Mouse (Mus musculus) heart, embryonic 16.5 days (tissue): ENCODE measurements around the gene Cerk. TPM values are rescaled to one million over a fixed set of nuclear protein-coding genes. Genes with fewer than 3 reads are reported as not detected.
"Not testable (repeated sequence)": the region's sequence is repeated elsewhere in the genome, so short reads cannot be mapped to it uniquely, and the experiment has no call there.

Experiments used
- ATAC-seq: fragments of 200-750 bp; cut with Nextera tagmentation; replicated peaks from 2 replicates; pipeline ENCODE4 v1.8.0; 2017; ENCODE audit warnings: moderate number of reproducible peaks; ENCODE audit not compliant: insufficient read depth, low FRiP score; ENCODE audit errors: extremely low read depth
- H3K27ac ChIP-seq: fragments of 300-500 bp; sonication (generic); 2 replicates; pipeline ENCODE4 v1.5.1; 2014; ENCODE audit warnings: mild to moderate bottlenecking, low read length, control low read depth, moderate library complexity
- H3K27me3 ChIP-seq: fragments of 300-500 bp; sonication (generic); 2 replicates; pipeline ENCODE4 v1.6.1; 2014; ENCODE audit warnings: low read length, mixed read lengths; ENCODE audit not compliant: control insufficient read depth, insufficient read depth
- H3K36me3 ChIP-seq: fragments of 300-500 bp; sonication (generic); 2 replicates; pipeline ENCODE4 v1.6.1; 2014; ENCODE audit not compliant: control insufficient read depth, insufficient read depth
- H3K4me1 ChIP-seq: fragments of 300-500 bp; sonication (generic); 2 replicates; pipeline ENCODE4 v1.6.1; 2014; ENCODE audit warnings: low read length, mixed read lengths; ENCODE audit not compliant: control insufficient read depth, insufficient read depth
- H3K4me2 ChIP-seq: fragments of 300-500 bp; sonication (generic); 2 replicates; pipeline ENCODE4 v1.6.1; 2014; ENCODE audit warnings: low read depth, mild to moderate bottlenecking, control low read depth, low read length
- H3K4me3 ChIP-seq: fragments of 300-500 bp; sonication (generic); 2 replicates; pipeline ENCODE4 v1.5.1; 2014; ENCODE audit warnings: mild to moderate bottlenecking, control low read depth, low read length
- H3K9ac ChIP-seq: fragments of 300-500 bp; sonication (generic); 2 replicates; pipeline ENCODE4 v1.6.1; 2014; ENCODE audit warnings: low read length, control low read depth
- H3K9me3 ChIP-seq: fragments of 300-500 bp; sonication (generic); replicated peaks from 2 replicates; pipeline ENCODE4 v1.6.1; 2016; ENCODE audit warnings: low read length; ENCODE audit not compliant: control insufficient read depth
- WGBS: fragments of 180-500 bp; shearing (Covaris S2); extraction: QIAGEN DNeasy Blood & Tissue Kit; methylation state at CpG from one replicate; pipeline ENCODE4 v1.1.7; 2014; 5-methylcytosine and 5-hydroxymethylcytosine counted together
- polyA plus RNA-seq: library from polyadenylated mRNA; unstranded; fragments of >200 nt; fragmentation: Nextera tagmentation; extraction: Ambion mirVana; gene quantifications from 2 replicates; pipeline ENCODE4 v1.2.1, GENCODE M21; 2015

Cerk gene
- polyA plus RNA-seq, 1 experiment from 2014 or later: 18.7 TPM

DNA sequence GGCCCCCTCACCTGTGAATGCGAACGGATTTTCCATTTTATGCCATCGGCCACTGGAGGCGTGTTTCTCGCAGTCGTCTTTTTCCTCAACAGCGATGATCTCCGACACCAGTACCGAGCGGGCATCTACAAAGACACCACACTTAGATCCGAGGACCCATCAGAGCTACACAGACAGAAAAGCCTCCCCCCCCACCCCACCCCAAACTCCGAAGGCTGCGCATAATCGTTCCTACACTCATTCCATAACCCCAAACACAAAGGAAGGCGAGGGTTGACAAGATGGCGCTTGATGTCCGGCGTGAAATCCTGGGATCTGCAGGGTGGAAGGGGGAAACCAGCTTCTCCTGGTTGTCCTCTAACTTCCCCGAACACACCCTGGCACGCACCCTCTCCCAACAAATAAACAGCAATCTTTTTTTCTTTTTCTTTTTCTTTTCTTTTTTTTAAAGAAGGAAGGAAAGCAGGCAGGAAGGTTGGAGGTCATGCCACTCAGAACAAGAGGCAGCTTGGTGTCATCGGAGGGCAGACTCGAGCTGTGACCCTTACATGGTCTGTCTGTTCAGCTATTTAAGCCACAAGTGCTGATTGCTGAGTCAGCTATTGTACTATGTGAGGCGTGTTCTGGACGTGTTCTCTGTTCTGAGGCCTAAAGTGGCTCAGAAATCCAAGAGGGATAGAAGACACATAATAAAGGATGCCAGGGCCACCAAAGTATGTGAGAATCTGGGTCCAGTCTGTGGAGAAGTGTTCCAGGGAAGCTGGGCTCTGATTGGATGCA lies 19.9 kb downstream of the Cerk start:
- Histone ChIP-seq H3K27me3 (no peaks in the 10 kb centered on the region), H3K4me3 (no peak overlapping the region), H3K36me3 (peaks cover 21% of the 10 kb centered on the region), H3K4me1 (peaks cover 29% of the 10 kb centered on the region), H3K4me2 (no peak overlapping the region), H3K27ac (no peak overlapping the region), H3K9me3 (0 out of 2 replicates have a peak, but pooled peaks cover 4% of the 10 kb centered on the region), H3K9ac (no peak overlapping the region)
- ATAC-seq: no peak
- 88% methylated on average over 24 of the region's 24 CpGs for WGBS

DNA sequence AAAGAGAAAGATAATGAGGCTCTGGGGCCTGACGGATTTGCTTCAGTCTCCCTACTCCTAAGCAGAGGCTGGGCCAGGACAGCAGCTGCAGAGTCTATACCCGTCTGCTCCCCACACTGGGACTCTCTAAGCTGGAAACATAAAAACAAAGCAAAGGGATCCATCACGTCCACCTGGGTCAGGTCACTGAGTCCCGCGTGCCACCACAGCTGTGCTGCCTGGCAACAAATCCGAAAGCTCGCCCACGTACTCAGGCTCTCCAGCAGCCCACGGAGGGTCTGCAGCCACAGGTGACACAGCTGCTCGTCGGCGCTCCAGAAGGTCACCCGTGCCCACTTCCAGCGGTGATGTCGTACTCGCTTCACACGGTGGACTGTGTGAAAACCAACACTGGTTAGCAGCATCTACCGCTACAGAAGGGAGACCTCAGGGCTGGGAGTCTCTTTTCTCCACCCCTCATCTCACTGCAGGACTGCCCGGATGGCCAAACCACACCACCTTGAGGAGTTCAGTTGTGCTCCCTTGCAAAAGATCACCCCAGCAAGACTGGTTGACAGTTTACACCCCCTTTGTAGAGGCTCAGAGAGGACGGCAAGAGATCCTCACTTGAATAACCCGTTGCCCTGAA lies 21.1 kb downstream of the Cerk start:
- Histone ChIP-seq H3K36me3 (peaks cover 21% of the 10 kb centered on the region), H3K9ac (no peak overlapping the region), H3K27me3 (no peaks in the 10 kb centered on the region), H3K4me3 (no peak overlapping the region), H3K4me2 (no peak overlapping the region), H3K9me3 (0 out of 2 replicates have a peak, but pooled peaks cover 4% of the 10 kb centered on the region), H3K27ac (no peak overlapping the region), H3K4me1 (peaks cover 23% of the 10 kb centered on the region)
- 80% methylated on average over 21 of the region's 21 CpGs for WGBS
- no peak for ATAC-seq

DNA sequence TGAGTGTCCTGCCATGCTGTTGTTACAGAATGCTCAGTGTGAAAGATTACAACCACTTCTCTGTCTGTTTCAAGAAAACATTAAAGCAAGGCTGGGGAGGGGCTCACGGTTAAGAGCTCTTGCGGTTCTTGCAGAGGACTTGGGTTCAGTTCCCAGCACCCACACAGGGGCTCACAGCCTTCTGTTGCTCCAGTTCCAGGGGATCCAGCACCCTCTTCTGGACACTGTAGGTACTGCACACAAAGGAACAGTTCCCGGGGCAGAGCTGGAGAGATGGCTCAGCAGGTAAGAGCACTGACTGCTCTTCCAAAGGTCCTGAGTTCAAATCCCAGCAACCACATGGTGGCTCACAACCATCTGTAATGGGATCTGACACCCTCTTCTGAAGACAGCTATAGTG lies 24.1 kb downstream of the Cerk start:
- not testable (repeated sequence) for H3K27ac ChIP-seq, ATAC-seq, H3K4me3 ChIP-seq, H3K9ac ChIP-seq, H3K27me3 ChIP-seq, H3K4me1 ChIP-seq, H3K4me2 ChIP-seq, H3K9me3 ChIP-seq
- peaks cover 26% of the 10 kb centered on the region for H3K36me3 ChIP-seq
- 100% methylated on average over 3 of the region's 3 CpGs for WGBS

DNA sequence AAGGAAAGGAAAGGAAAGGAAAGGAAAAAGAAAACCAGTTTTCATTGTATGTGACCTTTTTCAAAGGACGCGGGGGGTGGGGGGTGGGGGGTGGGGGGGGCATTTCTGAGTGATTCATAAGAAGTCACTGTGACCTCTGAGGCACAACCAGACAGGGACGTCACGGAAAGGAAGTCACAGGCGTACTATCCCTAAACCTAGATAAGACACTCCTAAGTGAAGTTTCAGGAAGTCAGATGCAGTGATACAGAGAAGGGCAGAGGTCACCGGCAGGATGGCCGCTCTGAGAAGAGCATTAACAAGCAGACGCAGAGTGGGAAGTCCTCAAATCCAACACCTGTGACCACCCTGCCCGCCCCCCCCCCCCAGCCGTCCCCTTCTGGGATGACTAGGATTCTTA lies 25.0 kb downstream of the Cerk start:
- Histone ChIP-seq H3K9ac (no peak overlapping the region), H3K27me3 (no peaks in the 10 kb centered on the region), H3K9me3 (0 out of 2 replicates have a peak, but pooled peaks cover 4% of the 10 kb centered on the region), H3K36me3 (peaks cover 35% of the 10 kb centered on the region), H3K4me1 (no peaks in the 10 kb centered on the region; the same call in 1 of the 2 replicates), H3K27ac (no peak overlapping the region), H3K4me3 (no peak overlapping the region), H3K4me2 (no peak overlapping the region)
- WGBS: 58% methylated on average over 10 of the region's 10 CpGs
- no peak for ATAC-seq

DNA sequence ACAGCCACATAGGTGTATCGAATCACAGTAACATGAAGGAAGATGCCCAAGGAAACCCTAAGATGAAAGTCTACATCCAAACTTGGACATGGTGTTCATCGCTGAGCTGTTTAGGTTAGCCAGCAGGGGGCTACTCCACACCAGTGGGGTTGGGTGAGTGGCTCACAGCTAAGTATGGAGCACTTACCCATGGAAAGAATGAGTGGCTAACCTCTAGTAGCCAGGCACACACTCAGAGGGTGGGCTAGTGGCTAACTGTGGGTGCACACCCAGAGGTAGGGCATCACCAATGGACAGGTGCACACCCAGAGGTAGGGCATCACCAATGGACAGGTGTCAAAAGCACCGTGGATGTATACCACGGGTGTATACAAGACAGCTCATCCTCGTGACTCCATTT lies 26.2 kb downstream of the Cerk start:
- H3K9me3 ChIP-seq: 0 out of 2 replicates have a peak, but pooled peaks cover 4% of the 10 kb centered on the region
- no peak overlapping the region for H3K4me2 ChIP-seq
- ATAC-seq: no peak
- H3K4me1 ChIP-seq: no peaks in the 10 kb centered on the region; the same call in 1 of the 2 replicates
- no peak overlapping the region for H3K4me3 ChIP-seq
- H3K27me3 ChIP-seq: no peaks in the 10 kb centered on the region
- H3K27ac ChIP-seq: no peak overlapping the region
- no peak overlapping the region for H3K9ac ChIP-seq
- 89% methylated on average over 5 of the region's 5 CpGs for WGBS
- H3K36me3 ChIP-seq: peaks cover 37% of the 10 kb centered on the region

DNA sequence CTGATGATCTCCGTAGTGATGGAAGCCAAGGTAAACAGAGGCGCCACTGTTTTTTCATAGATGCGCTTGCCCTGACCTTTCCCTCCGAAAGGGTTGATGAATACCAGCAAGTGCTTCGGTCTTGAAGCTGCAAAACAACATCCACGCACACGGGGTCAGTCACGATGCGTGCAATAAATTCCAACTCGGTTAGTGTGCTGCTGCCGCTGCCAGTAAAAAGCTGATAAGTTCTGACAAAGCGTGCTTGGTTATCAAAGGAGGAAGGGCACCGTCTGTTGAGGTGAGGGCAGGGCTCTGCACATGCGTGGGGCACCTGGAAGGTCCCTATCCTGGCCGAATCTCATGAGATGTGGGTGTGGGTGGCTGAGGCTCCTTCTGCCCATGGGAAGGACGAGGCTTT lies 26.8 kb downstream of the Cerk start:
- Histone ChIP-seq H3K4me3 (no peak overlapping the region), H3K9ac (no peak overlapping the region), H3K36me3 (peaks cover 43% of the 10 kb centered on the region), H3K4me1 (no peaks in the 10 kb centered on the region; the same call in 1 of the 2 replicates), H3K9me3 (0 out of 2 replicates have a peak, but pooled peaks cover 4% of the 10 kb centered on the region), H3K27me3 (no peaks in the 10 kb centered on the region), H3K27ac (no peak overlapping the region), H3K4me2 (no peak overlapping the region)
- 56% methylated on average over 16 of the region's 16 CpGs for WGBS
- ATAC-seq: no peak; the same call in 1 of the 2 replicates

DNA sequence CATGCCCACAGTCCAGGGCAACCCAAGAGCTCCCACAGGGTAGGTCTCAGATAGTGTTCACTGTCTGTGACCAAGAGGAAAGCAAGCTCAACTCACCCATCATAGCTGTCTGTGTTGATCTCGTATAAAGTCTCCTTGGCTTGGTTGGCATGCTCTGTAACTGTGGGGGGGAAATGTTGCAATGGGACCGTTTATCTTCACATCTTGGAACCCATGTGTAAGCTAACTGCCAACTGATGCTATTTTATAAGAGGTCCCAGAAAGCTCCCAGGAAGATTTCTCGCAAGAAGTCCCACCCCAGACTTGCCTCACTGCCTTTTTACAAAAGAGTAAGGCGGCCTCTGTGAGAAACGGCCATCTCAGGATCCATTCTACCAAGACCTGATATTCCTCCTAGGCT lies 29.4 kb downstream of the Cerk start:
- Histone ChIP-seq H3K4me1 (no peaks in the 10 kb centered on the region; the same call in 1 of the 2 replicates), H3K9ac (no peak overlapping the region), H3K36me3 (peaks cover 38% of the 10 kb centered on the region), H3K27me3 (no peaks in the 10 kb centered on the region), H3K9me3 (no peaks in the 10 kb centered on the region; the same call in 1 of the 2 replicates), H3K4me3 (no peak overlapping the region), H3K4me2 (no peak overlapping the region), H3K27ac (no peak overlapping the region)
- ATAC-seq: no peak
- WGBS: 85% methylated on average over 5 of the region's 5 CpGs

DNA sequence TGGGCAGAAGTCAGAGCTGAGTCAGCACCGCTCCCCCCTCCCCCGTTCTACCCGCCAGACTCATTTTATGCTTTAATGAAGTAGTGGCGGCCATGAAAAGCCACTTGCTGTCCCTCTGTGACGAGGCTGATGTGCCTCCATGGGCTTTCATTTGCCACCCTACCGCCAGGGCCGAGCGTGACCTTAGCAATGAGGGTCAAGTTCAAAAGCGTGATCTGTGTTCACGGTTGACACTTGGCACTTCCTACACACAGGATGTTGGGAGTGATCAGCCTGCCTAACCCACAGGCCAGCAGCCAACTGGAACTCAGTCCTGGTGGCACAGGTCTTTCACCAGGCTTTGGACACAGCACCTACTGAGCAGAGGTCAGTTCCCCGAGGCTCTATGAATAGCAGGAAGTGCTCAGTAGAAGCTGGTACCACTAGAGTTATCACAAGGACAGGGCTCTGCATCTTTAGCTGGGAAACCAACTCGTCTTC lies 32.4 kb downstream of the Cerk start:
- no peaks in the 10 kb centered on the region for H3K4me1 ChIP-seq
- H3K27ac ChIP-seq: no peak overlapping the region
- no peaks in the 10 kb centered on the region for H3K27me3 ChIP-seq
- H3K4me3 ChIP-seq: no peak overlapping the region
- no peak overlapping the region for H3K4me2 ChIP-seq
- 87% methylated on average over 12 of the region's 12 CpGs for WGBS
- H3K36me3 ChIP-seq: peaks cover 56% of the 10 kb centered on the region
- no peak for ATAC-seq
- H3K9me3 ChIP-seq: no peaks in the 10 kb centered on the region; the same call in 1 of the 2 replicates
- no peak overlapping the region for H3K9ac ChIP-seq

DNA sequence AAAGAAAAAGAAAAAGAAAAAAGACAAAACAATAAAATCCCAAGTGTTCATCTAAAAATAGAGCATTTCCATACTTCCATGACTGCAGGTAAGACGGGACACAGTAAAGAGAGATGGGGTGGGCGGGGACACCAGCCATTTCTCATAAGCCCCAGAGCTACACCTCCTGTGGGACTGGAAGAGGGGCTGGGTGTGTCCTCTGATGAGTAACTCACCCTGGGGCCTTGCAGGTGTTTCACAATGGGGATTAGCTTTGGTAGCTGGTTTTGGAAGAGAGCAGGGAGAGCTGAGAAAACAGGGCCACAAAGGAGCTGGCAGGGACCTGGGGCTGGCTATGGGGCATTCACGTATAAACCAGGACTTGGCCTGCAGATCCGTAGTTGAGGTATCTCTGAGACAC lies 35.3 kb downstream of the Cerk start:
- H3K4me2 ChIP-seq: no peak overlapping the region
- H3K27me3 ChIP-seq: no peaks in the 10 kb centered on the region
- H3K9ac ChIP-seq: no peak overlapping the region
- H3K4me3 ChIP-seq: no peak overlapping the region
- no peaks in the 10 kb centered on the region for H3K4me1 ChIP-seq
- WGBS: 87% methylated on average over 4 of the region's 4 CpGs
- no peaks in the 10 kb centered on the region; the same call in 1 of the 2 replicates for H3K9me3 ChIP-seq
- peaks cover 55% of the 10 kb centered on the region for H3K36me3 ChIP-seq
- H3K27ac ChIP-seq: no peak overlapping the region
- no peak for ATAC-seq
